Mouse (Mus musculus) megakaryocyte, embryonic 14.5 days (primary cell): ENCODE data around the gene Nhlrc4.

Experiments used
- FLI1 ChIP-seq: IDR thresholded peaks from 2 replicates; pipeline ENCODE4 v1.6.1; 2012; ENCODE audit warnings: low read length, inconsistent platforms, mixed read lengths
- GATA1 ChIP-seq: IDR thresholded peaks from 3 replicates; pipeline ENCODE4 v1.6.1; 2012; ENCODE audit warnings: mixed read lengths, low read length, inconsistent platforms, borderline replicate concordance

DNA sequence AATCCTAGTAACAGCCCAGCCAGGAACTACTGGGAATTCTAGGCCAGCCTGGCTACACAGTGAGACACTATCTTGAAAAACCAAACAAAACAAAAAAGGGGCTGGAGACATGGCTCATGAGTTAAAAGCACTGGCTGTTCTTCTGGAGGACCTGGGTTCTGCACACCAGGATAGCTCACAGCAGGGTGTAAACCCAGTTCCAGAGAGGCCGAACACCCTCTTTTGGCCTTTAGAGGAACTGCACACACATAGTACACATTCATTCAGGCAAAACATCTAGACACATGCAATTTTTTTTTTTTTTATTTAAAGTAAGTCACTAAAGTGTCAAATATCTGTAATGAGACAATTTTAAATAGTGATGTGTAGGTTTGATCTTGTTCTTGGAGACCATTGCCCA lies 44.6 kb downstream of the Nhlrc4 start:
- TF ChIP-seq GATA1 (no peak), FLI1 (no peak)
